ENCODE assay signal across 32 mouse cellular contexts in genomic region chr15:6334664-6335206, GRCm38 (mm10). TPM values are rescaled to one million over a fixed set of nuclear protein-coding genes. Genes with fewer than 3 reads are reported as not detected.
DNase-seq lines count a peak whose midpoint lies in the region; ATAC-seq and TF ChIP-seq lines count a peak whose summit lies in the region.
"Had no signal": no experiment of that assay in that cellular context is flagged by ENCODE, and none has a peak within 500 bp of the region (broad histone marks: within the 10 kb centered on the region; RNA-seq: fewer than 3 reads in every experiment).

No protein-coding gene starts in this region.

- no peak for TF ChIP-seq EP300 in heart, adult 2 months (IDR thresholded peaks at IDR 0.05; ENCODE audit: insufficient read depth, low read depth, low read length)
- TF ChIP-seq EP300 in liver, postnatal 0 days (IDR thresholded peaks at IDR 0.05; ENCODE audit: low read depth) = no peak

- no peak for TF ChIP-seq CTCF in heart, adult 2 months (IDR thresholded peaks at IDR 0.05)
- TF ChIP-seq CTCF in liver, postnatal 0 days (IDR thresholded peaks at IDR 0.05; ENCODE audit: low read depth) = no peak
- TF ChIP-seq CTCF in bone marrow macrophage, adult 2 months (IDR thresholded peaks at IDR 0.05; ENCODE audit: low read depth, low read length) = no peak
- no peak for TF ChIP-seq CTCF in intestine, postnatal 0 days (IDR thresholded peaks at IDR 0.05; ENCODE audit: low read depth)

- H3K27ac ChIP-seq in heart, adult 2 months = no peak overlapping the region
- no peak overlapping the region for H3K27ac ChIP-seq in liver, postnatal 0 days (ENCODE audit: low read depth)
- no peak overlapping the region for H3K27ac ChIP-seq in liver, embryonic 11.5 days (ENCODE audit: low read depth, low read length)
- peak overlapping the region; percentile 85 for H3K27ac ChIP-seq in bone marrow macrophage, adult 2 months (ENCODE audit: insufficient read depth, low read depth, low read length)
- H3K27ac ChIP-seq in intestine, postnatal 0 days (ENCODE audit: low read depth, low read length) = no peak overlapping the region
- H3K27ac ChIP-seq: embryonic facial prominence, embryonic 13.5 days; forebrain, embryonic 10.5 days; forebrain, embryonic 15.5 days; intestine, embryonic 15.5 days; left cerebral cortex, adult 2 months; limb, embryonic 13.5 days; liver, embryonic 14.5 days; neural tube, embryonic 15.5 days; stomach, postnatal 0 days had no signal

- no peak overlapping the region for H3K4me3 ChIP-seq in heart, adult 2 months
- H3K4me3 ChIP-seq in liver, postnatal 0 days (ENCODE audit: low read depth, low read length) = no peak overlapping the region
- H3K4me3 ChIP-seq in liver, embryonic 11.5 days (ENCODE audit: low read depth, low read length) = no peak overlapping the region
- H3K4me3 ChIP-seq in bone marrow macrophage, adult 2 months (ENCODE audit: insufficient read depth, low read length) = no peak overlapping the region
- H3K4me3 ChIP-seq in intestine, postnatal 0 days (ENCODE audit: low read depth, low read length) = no peak overlapping the region
- H3K4me3 ChIP-seq: embryonic facial prominence, embryonic 13.5 days; forebrain, embryonic 10.5 days; forebrain, embryonic 15.5 days; intestine, embryonic 15.5 days; left cerebral cortex, adult 2 months; limb, embryonic 13.5 days; neural tube, embryonic 15.5 days had no signal

- H3K4me1 ChIP-seq in heart, adult 2 months (ENCODE audit: control insufficient read depth, insufficient read depth, low read length) = no peaks in the 10 kb centered on the region; the same call in 1 of the 2 replicates
- H3K4me1 ChIP-seq in liver, postnatal 0 days (ENCODE audit: insufficient read depth) = no peaks in the 10 kb centered on the region
- H3K4me1 ChIP-seq in liver, embryonic 11.5 days (replicated peaks; ENCODE audit: control insufficient read depth, insufficient read depth, low read length) = no peaks in the 10 kb centered on the region
- H3K4me1 ChIP-seq in bone marrow macrophage, adult 2 months (ENCODE audit: control insufficient read depth, insufficient read depth, low read length) = peaks cover 52% of the 10 kb centered on the region
- no peaks in the 10 kb centered on the region for H3K4me1 ChIP-seq in intestine, postnatal 0 days (replicated peaks; ENCODE audit: control insufficient read depth, insufficient read depth, low read length)
- H3K4me1 ChIP-seq: forebrain, embryonic 10.5 days; forebrain, embryonic 15.5 days; intestine, embryonic 15.5 days; limb, embryonic 13.5 days; neural tube, embryonic 15.5 days had no signal

- no peaks in the 10 kb centered on the region for H3K9me3 ChIP-seq in liver, postnatal 0 days (ENCODE audit: low read length)
- no peaks in the 10 kb centered on the region for H3K9me3 ChIP-seq in liver, embryonic 11.5 days (ENCODE audit: control insufficient read depth, low read length)
- H3K9me3 ChIP-seq in intestine, postnatal 0 days (ENCODE audit: control insufficient read depth) = no peaks in the 10 kb centered on the region
- H3K9me3 ChIP-seq: embryonic facial prominence, embryonic 13.5 days; forebrain, embryonic 10.5 days; forebrain, embryonic 15.5 days; intestine, embryonic 15.5 days; limb, embryonic 13.5 days; neural tube, embryonic 15.5 days had no signal

- TF ChIP-seq POLR2A in heart, adult 2 months (IDR thresholded peaks at IDR 0.05; ENCODE audit: insufficient read depth, low read depth, low read length) = no peak
- TF ChIP-seq POLR2A in bone marrow macrophage, adult 2 months (IDR thresholded peaks at IDR 0.05; ENCODE audit: borderline replicate concordance, low read depth, low read length) = no peak

- H3K9ac ChIP-seq in heart, adult 2 months (ENCODE audit: low read depth, low read length) = no peak overlapping the region
- H3K9ac ChIP-seq in liver, postnatal 0 days (replicated peaks) = no peak overlapping the region
- H3K9ac ChIP-seq in liver, embryonic 11.5 days (ENCODE audit: low read depth, low read length) = no peak overlapping the region
- no peak overlapping the region for H3K9ac ChIP-seq in intestine, postnatal 0 days (ENCODE audit: low read depth, low read length)
- H3K9ac ChIP-seq: embryonic facial prominence, embryonic 13.5 days; forebrain, embryonic 15.5 days; intestine, embryonic 15.5 days; limb, embryonic 13.5 days; liver, embryonic 14.5 days; lung, embryonic 14.5 days; neural tube, embryonic 15.5 days had no signal

- DNase-seq in heart, adult 11 months = peak; percentile 91
- no peak for DNase-seq in heart, adult 2 months
- DNase-seq in liver, postnatal 0 days = no peak
- DNase-seq in liver, embryonic 11.5 days (ENCODE audit: low spot score) = no peak
- no peak for DNase-seq in lung, postnatal 36 days
- DNase-seq: adrenal gland, postnatal 10 days; cerebellum, adult 11-12 months; cerebellum, adult 9-11 months; heart, postnatal 14 days; kidney, adult 8-10 months; kidney, postnatal 25 days; lung, embryonic 14.5 days; lung, postnatal 14 days; midbrain, embryonic 14.5 days; right cerebral cortex, adult 18-20 months; spleen, adult 18-20 months; thymus, adult 18-20 months; thymus, postnatal 25 days had no signal

- 88% methylated on average over 1 of the region's 1 CpGs for WGBS in heart, adult 2 months
- WGBS in liver, postnatal 0 days (ENCODE audit: insufficient replicate concordance) = 41% methylated on average over 1 of the region's 1 CpGs
- 45% methylated on average over 1 of the region's 1 CpGs for WGBS in liver, embryonic 11.5 days
- 86% methylated on average over 1 of the region's 1 CpGs for WGBS in intestine, postnatal 0 days

- H3K4me2 ChIP-seq in liver, postnatal 0 days (ENCODE audit: low read depth, low read length) = no peak overlapping the region
- no peak overlapping the region for H3K4me2 ChIP-seq in liver, embryonic 11.5 days
- no peak overlapping the region for H3K4me2 ChIP-seq in intestine, postnatal 0 days (replicated peaks; ENCODE audit: low read depth)
- H3K4me2 ChIP-seq: embryonic facial prominence, embryonic 13.5 days; forebrain, embryonic 15.5 days; intestine, embryonic 15.5 days; limb, embryonic 13.5 days; lung, embryonic 14.5 days; neural tube, embryonic 15.5 days had no signal

- intact Hi-C loops in heart, adult 2 months (cut with DNase I) = no loop called here

- ATAC-seq in liver, postnatal 0 days = 0 out of 2 replicates have a peak, but pooled peaks have one; percentile 25
- no peak for ATAC-seq in liver, embryonic 11.5 days (replicated peaks; ENCODE audit: low FRiP score)
- ATAC-seq in megakaryocyte, adult 5-6 weeks (ENCODE audit: poor library complexity, severe bottlenecking) = peak; percentile 77
- ATAC-seq in intestine, postnatal 0 days = no peak
- ATAC-seq: forebrain, embryonic 15.5 days; hindbrain, embryonic 16.5 days; intestine, embryonic 15.5 days had no signal

- no peaks in the 10 kb centered on the region for H3K79me2 ChIP-seq in heart, adult 2 months (replicated peaks; ENCODE audit: control insufficient read depth, insufficient read depth, low read length)

- H3K36me3 ChIP-seq in heart, adult 2 months (ENCODE audit: control insufficient read depth, insufficient read depth, low read length) = no peaks in the 10 kb centered on the region
- no peaks in the 10 kb centered on the region for H3K36me3 ChIP-seq in liver, postnatal 0 days (replicated peaks; ENCODE audit: insufficient read depth, low read length)
- H3K36me3 ChIP-seq in liver, embryonic 11.5 days (ENCODE audit: control insufficient read depth, insufficient read depth, low read length) = no peaks in the 10 kb centered on the region
- no peaks in the 10 kb centered on the region for H3K36me3 ChIP-seq in intestine, postnatal 0 days (ENCODE audit: control insufficient read depth, insufficient read depth)
- H3K36me3 ChIP-seq: embryonic facial prominence, embryonic 13.5 days; forebrain, embryonic 10.5 days; forebrain, embryonic 15.5 days; intestine, embryonic 15.5 days; limb, embryonic 13.5 days; neural tube, embryonic 15.5 days had no signal

- no peaks in the 10 kb centered on the region for H3K27me3 ChIP-seq in heart, adult 2 months (ENCODE audit: control insufficient read depth, insufficient read depth, low read length)
- no peaks in the 10 kb centered on the region for H3K27me3 ChIP-seq in liver, postnatal 0 days (ENCODE audit: insufficient read depth, low read length)
- no peaks in the 10 kb centered on the region for H3K27me3 ChIP-seq in liver, embryonic 11.5 days (replicated peaks; ENCODE audit: control insufficient read depth, insufficient read depth, low read length)
- no peaks in the 10 kb centered on the region for H3K27me3 ChIP-seq in intestine, postnatal 0 days (replicated peaks; ENCODE audit: control insufficient read depth, insufficient read depth, low read length)
- H3K27me3 ChIP-seq: embryonic facial prominence, embryonic 13.5 days; forebrain, embryonic 15.5 days; intestine, embryonic 15.5 days; limb, embryonic 13.5 days; neural tube, embryonic 15.5 days had no signal

RNA-seq across cellular contexts. Expression of gene Dab2, which starts 35.1 kb away (rescaled TPM):
- total RNA-seq in heart, adult 2 months (2021) = 10 to 100 TPM; 24.0 to 35.2 TPM
- 27.3 and 33.3 TPM in 2 replicates for polyA plus RNA-seq in heart, adult 2 months (2012; rRNA removed)
- 9.1 and 10.8 TPM in 2 replicates for polyA plus RNA-seq in liver, postnatal 0 days (2015; fragmentation: Nextera tagmentation; extraction: Ambion mirVana)
- 37.6 and 43.2 TPM in 2 replicates for polyA plus RNA-seq in liver, embryonic 11.5 days (2014; fragmentation: Nextera tagmentation; extraction: Ambion mirVana)
- 517 and 550 TPM in 2 replicates for polyA plus RNA-seq in bone marrow macrophage, adult 2 months (2012; ENCODE audit: insufficient read depth, insufficient read length, missing spikeins)
- total RNA-seq in megakaryocyte, adult 5-6 weeks (2015) = 0.07 and 0.56 TPM in 2 replicates
- not detected in 2 replicates for total RNA-seq in megakaryocyte, adult 5-6 weeks (2017)
- polyA plus RNA-seq in intestine, postnatal 0 days (2015; fragmentation: Nextera tagmentation; extraction: Ambion mirVana) = 243 and 271 TPM in 2 replicates
- total RNA-seq: megakaryocyte-erythroid progenitor cell, adult 5-6 weeks had no signal

Comparison
In these comparisons a context has a peak if more than half of its experiments do, and no peak if none do; other contexts are left out.
1. ATAC-seq: peak in liver, postnatal 0 days (single experiment) and megakaryocyte, adult 5-6 weeks (single experiment); none in liver, embryonic 11.5 days (single experiment) and intestine, postnatal 0 days (single experiment).